Mouse (Mus musculus): ENCODE results near the gene Luzp1.
A peak's percentile ranks its signal among the peaks of the same experiment; 100 is the strongest.

Luzp1 gene

GRCm38 (mm10) chr4:136462086-136462838, 7.3 kb upstream of the Luzp1 start, which contains the start of gene 6030445D17Rik:
Gene 6030445D17Rik (plus strand): TSS chr4:136462250.
- DNase-seq (ENCODE audit: low spot score): peak; percentile 90

- peak; percentile 48 for DNase-seq (ENCODE audit: low spot score)
These were observed 6.8 kb upstream of the Luzp1 start for GRCm38 (mm10) chr4:136462839-136463178.

DNA sequence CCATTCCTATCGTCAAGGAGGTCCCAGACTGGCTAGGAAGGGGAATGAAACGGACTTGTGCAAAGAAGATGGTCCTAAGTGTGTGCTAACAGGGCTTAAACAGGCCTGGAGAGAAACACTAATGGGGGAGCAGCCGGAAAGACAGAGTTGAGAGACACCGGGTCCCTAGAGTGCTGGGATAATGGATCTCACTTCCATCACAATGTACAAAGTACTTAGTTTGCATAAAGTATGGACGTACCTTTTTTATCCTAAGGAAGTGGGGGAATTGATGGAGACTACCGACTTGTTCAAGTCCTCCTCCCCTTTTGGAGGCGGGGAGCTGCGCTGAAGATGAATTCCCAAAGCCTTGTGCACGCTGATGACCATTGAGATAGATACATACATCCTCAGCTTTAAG, 6.1 kb upstream of the Luzp1 start:
- DNase-seq (ENCODE audit: low spot score): no peak

DNA sequence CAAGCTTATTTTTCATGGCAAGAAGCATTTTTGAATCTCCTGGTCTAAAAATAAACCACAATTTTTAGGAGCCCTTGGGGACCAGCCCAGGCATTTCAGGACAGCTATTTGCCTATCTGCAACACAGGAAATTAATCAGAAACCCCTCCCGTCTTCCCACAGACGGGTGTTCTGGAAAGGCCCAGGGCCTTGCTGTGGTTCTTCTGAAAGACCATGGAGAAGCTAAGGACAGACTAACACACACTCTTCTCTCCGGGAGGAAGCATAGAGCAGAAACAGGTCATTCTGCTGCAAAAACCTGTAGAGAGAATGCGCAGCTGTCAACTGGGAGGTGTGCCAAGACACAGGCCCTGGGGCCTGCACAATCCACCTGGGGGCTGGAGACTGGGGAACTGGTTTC, 3.3 kb upstream of the Luzp1 start:
- no peak for DNase-seq (ENCODE audit: low spot score)

GRCm38 (mm10) chr4:136468553-136469327, 821 bp upstream of the Luzp1 start:
- peak; percentile 42 for DNase-seq (ENCODE audit: low spot score)

- DNase-seq (ENCODE audit: low spot score): peak; percentile 61
These were observed 383 bp downstream of the Luzp1 start for GRCm38 (mm10) chr4:136469941-136470346.

DNA sequence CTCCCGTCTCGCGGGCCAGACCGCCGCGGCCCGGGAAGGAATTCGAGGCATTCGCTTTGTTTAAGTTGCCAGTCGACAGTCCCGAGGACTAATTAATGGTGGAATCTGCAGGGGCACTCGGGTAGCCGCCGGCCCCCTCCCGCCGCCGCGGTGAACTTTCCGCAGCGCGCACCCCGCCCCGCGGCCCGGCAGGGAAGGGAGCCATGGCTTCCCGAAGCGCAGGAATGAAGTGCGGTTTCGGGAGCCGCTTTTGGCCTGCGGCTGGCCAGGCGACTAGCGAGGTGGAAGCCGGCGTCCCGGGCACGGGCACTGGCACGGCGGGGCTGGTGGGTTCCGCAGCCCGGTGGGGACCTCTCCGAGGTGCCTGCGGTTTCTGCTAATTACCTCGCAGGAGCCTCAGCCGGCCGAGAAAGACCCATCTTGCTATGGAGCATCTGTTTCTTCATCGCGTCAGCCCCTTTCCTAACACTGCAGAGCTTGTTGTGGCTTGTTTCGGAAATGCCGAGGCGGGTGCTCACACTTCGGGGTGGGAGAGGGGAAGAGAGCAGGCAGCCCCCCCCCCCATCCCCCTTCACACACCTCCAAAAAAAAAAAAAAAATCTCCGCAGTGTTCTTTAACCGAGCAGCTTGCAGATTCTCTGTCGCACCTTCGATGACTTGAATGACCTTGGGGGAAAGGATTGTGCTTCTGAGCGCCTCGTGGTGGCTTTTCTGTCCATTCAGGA, 948 bp downstream of the Luzp1 start:
- peak; percentile 24 for DNase-seq (ENCODE audit: low spot score)

- no peak for DNase-seq (ENCODE audit: low spot score)
These were observed 7.1 kb downstream of the Luzp1 start for GRCm38 (mm10) chr4:136476692-136477091.

DNA sequence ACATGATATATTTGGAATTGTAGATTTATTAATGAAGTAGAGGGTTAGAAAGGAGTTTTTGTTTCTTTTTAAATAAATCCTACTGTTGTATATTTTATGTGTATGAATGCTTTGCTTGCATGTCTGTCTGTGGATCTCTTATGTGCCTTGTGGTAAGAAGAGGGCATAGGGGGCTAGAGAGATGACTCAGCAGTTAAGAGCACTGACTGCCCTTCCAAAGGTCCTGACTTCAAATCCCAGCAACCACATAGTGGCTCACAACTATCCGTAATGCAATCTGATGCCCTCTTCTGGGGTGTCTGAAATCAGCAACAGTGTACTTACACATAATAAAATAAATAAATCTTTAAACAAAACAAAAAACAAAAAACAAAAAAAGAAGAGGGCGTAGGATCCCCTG, 17.0 kb downstream of the Luzp1 start:
- no peak for DNase-seq (ENCODE audit: low spot score)

DNA sequence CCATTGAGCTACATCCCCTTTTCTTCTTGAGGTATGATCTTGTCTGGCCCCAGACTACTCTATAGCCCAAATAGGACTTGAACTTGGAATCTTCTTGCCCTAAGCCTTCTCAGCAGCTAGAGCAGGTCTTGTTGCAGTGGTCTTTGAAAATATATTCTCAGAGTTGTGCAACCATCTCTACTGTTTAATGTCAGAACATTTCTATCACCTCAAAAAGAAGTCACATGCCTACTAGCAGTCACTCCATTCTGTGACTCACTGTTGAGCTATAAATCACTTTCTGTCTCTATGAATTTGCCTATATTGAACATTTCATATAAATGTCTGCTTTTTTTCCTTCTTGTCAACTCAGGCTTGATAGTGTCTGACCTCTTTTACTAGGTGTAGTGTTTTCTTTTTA, 26.4 kb downstream of the Luzp1 start:
- no peak for DNase-seq (ENCODE audit: low spot score)

- peak; percentile 23 for DNase-seq (ENCODE audit: low spot score)
These were observed 36.1 kb downstream of the Luzp1 start for GRCm38 (mm10) chr4:136505426-136506215.

DNA sequence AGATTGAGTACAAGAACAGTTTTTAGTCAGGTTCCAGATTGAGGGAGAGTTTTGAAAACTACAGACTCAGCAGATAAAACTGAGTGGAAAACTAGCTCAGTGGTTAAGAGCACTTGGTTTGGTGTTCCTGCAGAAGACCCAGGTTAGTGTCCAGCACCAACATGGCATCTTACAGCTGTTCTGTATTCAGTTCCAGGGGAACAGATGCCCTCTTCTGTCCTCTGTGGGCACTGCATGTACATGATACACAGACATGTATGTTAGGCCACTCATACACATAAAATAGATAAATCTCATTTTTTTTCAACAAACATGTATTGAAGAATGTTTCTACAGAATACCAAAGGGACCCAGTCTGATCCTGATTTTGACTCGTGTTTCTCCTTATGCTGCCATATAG, 40.3 kb downstream of the Luzp1 start:
- peak; percentile 31 for DNase-seq (ENCODE audit: low spot score)

GRCm38 (mm10) chr4:136511708-136512107, 42.1 kb downstream of the Luzp1 start:
- no peak for DNase-seq (ENCODE audit: low spot score)

DNA sequence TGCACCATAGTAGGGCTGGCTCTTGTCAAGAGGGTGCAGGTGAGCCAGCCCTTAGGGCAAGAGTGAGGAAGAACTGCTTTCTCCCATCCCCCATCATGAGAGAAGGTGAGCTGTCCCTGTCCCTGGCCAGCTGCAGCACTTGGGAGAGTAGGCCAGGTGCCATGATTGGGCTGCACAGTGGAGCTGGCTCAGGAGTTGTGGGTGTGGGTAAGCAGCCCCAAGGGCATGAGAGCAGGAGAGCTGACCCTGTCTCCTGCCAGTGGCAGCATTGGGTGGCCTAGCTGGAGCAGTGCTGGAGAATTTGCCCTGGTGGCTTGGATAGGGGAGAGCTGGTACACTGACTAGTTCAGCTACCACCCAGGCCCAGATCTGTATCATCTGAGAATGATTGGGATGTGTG, 43.3 kb downstream of the Luzp1 start:
- DNase-seq (ENCODE audit: low spot score): no peak

DNA sequence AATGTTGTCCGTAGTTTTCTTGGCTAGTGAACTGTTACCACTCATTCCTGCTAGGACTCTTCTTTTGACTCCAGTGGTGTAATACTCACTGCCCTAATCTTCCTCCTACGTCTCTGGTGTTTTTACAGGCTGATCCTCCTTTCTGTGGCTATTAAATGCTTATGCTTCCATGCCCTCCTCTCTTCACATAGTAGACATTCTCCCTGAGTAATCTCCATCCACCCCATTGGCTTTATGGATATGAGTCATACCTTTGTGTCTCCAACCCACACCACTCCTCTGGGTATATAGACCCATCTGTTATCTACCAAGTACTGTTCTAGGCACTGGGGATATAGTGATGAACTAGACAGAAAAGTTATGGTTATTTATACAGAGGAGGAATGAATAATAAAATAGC, 48.6 kb downstream of the Luzp1 start:
- no peak for DNase-seq (ENCODE audit: low spot score)

- no peak for DNase-seq (ENCODE audit: low spot score)
These were observed 49.0 kb downstream of the Luzp1 start for GRCm38 (mm10) chr4:136518576-136518975.

- DNase-seq (ENCODE audit: low spot score): no peak
These were observed 50.3 kb downstream of the Luzp1 start for GRCm38 (mm10) chr4:136519866-136520265.

- DNase-seq (ENCODE audit: low spot score): no peak
These were observed 52.3 kb downstream of the Luzp1 start for GRCm38 (mm10) chr4:136521898-136522297.

- no peak for DNase-seq (ENCODE audit: low spot score)
These were observed 54.7 kb downstream of the Luzp1 start for GRCm38 (mm10) chr4:136524309-136524708.

GRCm38 (mm10) chr4:136526412-136526811, 56.9 kb downstream of the Luzp1 start:
- peak; percentile 53 for DNase-seq (ENCODE audit: low spot score)

GRCm38 (mm10) chr4:136545151-136545550, 75.6 kb downstream of the Luzp1 start:
- DNase-seq (ENCODE audit: low spot score): no peak

Data from lung, postnatal 25 days (tissue).